Mouse (Mus musculus) A20 (cell line): ENCODE data around the gene 9930111J21Rik2.
A peak's percentile ranks its signal among the peaks of the same experiment; 100 is the strongest.
"Not testable (repeated sequence)": the region's sequence is repeated elsewhere in the genome, so short reads cannot be mapped to it uniquely, and the experiment has no call there.

Experiments
- DNase-seq: peaks from one replicate; pipeline ENCODE4 v3.0.0-alpha.2; 2011; ENCODE audit warnings: low read depth, low spot score

9930111J21Rik2 gene

DNA sequence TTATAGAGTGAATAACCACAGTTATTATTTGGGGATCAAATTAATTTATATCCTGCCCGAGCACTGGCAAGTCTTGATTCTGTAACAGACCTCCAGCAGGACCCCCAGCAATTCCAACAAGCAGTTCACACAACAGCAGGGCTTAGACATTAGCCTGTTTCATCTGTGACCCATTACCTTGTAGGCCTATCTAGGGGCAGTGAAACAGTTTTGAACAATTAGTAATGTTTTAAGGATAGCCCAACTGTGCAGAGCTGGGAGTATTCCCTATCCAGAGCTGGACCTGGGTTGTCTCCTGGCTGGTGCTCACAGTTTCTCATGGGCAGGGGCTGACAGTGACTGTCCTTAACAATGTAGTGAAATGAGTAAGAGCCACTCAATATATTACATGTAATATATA, 26.0 kb upstream of the 9930111J21Rik2 start:
- no peak for DNase-seq

DNA sequence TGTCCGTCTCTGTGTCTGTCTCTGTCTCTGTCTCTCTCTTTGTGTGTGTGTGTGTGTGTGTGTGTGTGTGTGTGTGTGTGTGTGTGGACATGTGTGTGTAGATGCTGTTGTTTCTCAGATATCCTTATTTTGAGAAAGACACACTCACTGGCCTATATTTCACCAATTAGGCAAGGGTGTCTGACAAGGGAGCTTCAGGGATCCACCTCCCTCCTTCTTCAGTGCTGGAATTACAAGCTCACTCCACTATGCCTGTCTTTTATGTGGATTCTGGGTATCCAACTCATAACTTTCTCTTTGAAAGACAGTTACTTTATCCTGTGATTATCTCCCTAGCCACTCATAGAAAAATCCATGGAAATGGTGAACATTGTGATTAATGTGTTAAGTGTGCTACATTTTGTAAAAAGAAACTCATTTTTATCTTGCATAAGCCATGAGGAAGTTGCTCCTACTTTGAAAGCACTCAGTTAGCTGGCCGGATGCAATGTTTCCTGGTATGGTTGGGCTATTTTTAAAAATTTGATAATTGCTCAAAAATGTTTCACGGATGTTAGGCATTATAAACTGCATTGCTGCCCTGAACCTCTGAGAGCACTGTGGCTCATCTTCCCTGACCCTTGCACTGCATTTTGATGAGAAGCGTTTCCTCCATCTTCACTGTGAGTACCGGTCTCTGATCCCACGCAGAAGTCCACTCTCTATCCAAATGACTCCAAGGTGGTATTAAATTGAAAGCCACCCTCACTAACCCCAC, 25.1 kb upstream of the 9930111J21Rik2 start, which contains the start of gene Ifi47:
Ifi47 (plus strand) TSS at position 587 of the 757 bp plus-strand sequence.
- DNase-seq, result not testable (repeated sequence)

DNA sequence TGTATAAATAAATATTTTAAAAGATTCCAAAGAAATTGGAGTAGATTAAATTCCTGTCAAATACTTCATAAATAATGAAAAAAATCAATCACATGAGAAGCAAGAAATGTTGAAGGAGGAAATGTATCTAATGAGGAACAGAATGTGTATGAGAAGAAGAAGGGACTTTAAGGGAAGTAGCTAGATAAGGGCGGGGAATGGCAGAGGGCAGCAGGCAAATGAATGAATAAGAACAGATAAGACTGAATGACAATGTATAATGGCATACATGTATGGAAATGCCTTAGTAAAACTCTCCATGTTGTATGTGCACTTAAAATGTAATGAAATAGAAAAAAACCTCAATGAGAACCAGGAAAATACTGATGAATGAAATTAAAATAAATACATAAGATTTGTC, 17.3 kb upstream of the 9930111J21Rik2 start:
- DNase-seq, result no peak

DNA sequence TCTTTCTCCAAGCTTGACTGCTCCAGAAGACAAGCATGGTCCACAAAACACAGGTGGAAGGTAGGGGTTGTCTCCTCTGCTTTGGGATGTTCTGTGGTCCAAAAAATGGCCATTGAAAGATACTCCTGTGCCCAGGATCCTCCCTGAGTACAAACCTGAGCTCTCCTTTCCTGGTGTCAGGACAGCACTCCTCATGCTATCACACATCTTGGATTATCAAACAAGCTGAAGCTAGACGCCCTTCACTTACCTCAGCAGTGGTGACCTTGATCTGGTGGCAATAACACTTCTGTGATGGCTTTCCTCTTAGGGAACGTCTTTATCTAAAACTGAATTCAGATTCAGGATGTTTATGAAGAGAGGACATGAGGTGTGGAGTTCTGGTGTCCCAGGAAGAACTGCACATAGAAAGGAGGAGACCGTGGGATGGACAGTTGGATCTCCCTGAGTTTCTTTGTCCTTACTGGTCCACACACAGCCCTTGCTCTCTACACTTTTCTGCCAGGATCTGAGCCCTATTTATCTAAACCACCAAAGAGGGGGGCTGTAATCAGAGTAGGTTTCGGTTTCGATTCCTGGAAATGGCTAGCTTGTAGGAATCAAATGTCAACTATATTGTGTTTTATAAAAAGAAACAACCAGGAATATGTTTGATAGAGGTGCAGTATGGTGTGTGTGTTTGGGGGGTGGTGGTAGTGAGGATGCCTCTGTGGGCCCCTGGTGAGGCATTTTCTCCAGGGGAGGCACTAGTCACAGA, 12.8 kb upstream of the 9930111J21Rik2 start, which contains the start of gene Tgtp2:
Tgtp2 (minus strand) TSS at position 494 of the 757 bp plus-strand sequence.
- not testable (repeated sequence) for DNase-seq

DNA sequence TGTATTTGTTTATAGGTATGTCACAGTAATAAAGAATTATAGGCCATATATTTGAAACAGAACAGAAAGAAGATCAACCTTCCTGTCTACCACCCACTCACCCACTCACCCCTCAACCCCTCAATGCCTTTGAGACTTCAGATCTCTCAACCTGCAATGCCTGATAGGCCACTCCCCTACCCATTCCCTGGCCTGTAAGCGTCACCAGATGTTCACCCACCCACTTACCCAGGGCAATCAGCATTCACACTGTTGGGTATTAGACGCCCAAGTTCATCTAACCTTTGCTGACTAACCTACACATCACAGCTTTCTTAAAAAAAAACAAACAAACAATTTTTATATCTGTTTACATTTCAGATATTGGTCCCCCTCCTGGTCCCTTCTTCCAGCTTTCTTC, 10.8 kb upstream of the 9930111J21Rik2 start:
- not testable (repeated sequence) for DNase-seq

DNA sequence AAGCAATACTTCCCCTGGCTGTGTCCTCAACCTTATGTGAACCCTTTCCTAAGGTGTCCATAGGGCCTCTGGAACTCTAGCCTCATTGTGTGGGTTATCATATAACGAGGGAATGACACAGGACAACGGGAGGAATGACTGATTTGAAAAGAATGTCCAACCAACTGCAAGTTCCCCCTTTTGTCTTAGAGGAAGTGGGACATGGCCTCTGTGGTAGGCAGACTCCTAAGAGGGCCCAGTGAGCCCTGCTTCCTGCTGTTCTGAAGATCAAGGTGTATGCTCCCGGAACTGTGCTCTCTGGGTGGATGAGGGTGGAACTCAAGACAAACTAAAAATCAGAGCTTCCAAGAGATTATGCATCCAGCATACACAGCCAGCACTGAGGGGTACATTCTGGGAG, 9.0 kb upstream of the 9930111J21Rik2 start:
- not testable (repeated sequence) for DNase-seq

DNA sequence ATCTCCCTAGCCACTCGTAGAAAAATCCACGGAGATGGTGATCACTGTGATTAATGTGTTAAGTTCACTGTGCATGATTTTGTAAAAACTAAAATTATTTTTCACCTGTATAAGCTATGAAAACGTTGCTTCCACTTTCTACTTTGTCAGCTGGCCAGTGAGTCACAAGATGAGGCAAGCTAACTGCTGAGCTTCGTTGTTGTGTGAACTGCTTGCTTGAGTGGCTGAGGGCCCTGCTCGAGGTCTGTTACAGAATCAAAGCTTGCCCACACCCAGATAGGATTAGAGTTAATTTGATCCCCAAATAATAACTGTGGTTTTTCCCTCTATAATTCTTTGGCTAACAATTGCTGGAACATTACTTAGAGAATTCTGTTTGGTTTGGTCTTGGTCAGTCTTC, 852 bp upstream of the 9930111J21Rik2 start:
- not testable (repeated sequence) for DNase-seq

DNA sequence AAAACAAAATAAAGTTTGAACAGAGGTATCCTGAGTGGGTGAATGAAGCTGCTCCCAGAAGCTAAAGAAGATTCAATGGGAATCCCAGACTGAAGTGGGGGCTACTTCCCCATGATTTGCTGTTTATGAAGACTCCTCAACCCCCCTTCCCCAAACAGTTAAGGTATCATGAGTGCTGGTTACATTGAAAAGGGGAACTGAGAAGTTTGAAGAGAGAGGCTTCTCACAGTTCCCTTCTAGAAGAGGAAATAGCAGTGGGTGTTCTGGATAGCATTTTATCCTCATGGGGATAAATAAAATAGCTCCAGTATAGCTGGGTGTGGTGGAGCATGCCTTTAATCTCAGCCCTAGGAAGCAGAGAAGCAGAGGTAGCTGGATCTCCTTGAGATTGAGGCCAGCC, 978 bp downstream of the 9930111J21Rik2 start:
- not testable (repeated sequence) for DNase-seq

DNA sequence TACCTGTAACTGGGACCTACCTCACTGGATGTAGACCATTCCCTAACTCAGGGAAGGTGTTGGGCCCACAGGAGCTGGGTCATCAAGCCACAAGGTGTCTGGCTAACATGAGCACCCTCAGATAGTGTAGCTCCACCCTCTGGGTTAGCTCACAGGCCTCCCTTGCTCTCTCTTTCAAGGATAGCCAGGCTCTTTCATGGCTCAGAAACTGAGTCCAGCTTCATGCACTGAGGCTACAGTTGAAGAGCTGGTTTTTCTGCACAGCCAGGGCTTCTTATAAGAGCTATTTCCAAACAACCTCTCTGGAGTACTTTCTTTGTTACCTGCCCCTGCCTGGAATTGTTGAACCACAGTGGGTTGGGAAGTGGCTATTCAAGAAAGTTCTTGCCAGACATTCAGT, 39.0 kb downstream of the 9930111J21Rik2 start:
- not testable (repeated sequence) for DNase-seq

DNA sequence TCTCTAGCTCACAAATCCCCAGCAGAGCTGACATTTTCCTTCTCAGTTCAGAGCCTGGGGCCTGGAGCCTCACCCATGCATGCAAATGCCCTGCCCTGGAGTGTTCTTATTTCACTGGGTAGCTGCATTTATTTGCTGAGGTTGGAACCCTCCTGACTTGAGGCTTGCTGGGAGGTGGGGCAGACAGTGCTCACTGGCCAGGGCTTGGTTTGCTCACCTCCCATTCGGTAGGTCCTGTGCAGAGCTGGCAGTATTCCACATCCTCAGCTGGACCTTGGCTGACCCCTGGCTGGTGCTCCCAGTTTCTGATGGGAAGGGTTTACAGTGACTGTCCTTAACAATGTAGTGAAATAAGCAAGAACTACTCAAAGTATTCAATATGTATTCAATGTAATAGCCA, 44.3 kb downstream of the 9930111J21Rik2 start:
- not testable (repeated sequence) for DNase-seq

DNA sequence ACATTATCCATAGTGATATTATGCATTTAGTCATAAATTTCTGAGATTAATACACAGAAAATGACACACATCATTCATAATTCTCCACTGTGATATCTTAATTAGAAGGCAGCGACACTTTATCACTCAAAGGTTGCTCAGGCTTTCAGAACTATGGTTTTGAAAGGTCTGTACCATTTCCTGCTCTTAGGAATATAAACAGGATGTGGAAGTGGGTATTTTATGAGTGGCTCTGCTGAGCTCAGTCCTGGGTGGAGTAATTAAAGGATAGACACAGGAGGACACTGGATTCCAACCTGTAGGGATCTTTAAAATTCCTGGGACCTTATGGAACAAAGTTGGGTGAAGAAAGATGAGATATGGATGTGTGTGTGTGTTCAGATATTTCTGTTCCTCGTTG, 44.7 kb downstream of the 9930111J21Rik2 start:
- DNase-seq, result not testable (repeated sequence)

DNA sequence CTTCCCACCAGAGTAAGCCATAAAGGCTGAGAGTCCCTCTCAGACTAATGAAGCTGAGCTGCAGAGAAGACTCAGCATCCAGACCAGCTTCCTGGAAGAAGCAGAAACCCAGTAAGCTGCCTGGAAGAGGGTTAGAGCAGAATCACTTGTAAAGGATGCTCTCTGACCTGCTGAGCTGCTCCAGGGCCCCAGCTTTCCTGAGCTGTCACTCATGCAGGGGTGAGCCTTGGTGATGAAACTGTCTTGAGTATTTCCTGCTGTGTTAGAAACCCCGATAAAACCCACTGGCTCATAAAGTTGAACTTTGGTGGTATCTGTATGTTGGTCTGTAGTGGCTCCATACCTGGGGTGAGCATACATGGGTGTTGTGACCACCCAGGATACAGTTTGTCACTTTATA, 50.6 kb downstream of the 9930111J21Rik2 start:
- not testable (repeated sequence) for DNase-seq

DNA sequence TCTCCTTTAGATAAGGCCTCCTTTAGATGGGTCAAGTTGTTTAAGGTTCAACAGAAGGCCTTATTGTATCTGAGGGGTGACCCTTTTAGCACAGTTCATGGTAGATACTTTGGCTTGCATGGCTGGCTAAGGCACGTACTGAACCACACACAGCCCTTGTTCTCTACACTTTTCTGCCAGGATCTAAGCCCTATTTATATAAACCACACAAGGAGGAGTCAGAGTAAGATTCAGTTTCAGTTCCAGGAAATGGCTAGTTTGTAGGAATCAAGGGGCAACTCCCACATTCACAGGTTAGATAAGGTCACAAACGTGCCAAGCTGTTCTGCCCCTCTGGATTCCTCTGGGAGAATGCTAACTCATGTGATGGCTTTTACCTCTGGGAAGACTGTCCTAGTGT, 57.0 kb downstream of the 9930111J21Rik2 start, which contains the start of gene Tgtp1:
Tgtp1 (minus strand) TSS at position 155 of the 400 bp plus-strand sequence.
- not testable (repeated sequence) for DNase-seq

DNA sequence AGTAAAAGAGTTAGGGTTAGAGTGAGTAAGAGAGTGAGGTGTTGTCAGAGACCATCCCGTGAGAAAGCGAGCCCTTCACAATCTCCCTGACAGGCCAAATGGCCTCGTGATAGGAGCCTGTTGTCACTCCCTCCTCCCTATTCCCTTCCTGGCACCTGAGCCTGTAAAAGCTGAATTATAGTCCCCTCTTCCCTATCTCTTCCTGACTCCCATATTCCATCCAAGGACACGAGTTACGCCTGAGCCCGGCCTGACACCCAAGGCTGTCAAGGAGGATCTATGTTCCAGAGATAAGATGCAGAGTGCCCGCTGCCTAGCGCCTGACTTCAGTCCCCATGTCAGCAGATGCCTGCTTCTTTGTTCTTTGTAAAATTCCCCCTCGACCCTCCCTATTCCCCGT, 57.7 kb downstream of the 9930111J21Rik2 start:
- DNase-seq, result not testable (repeated sequence)

DNA sequence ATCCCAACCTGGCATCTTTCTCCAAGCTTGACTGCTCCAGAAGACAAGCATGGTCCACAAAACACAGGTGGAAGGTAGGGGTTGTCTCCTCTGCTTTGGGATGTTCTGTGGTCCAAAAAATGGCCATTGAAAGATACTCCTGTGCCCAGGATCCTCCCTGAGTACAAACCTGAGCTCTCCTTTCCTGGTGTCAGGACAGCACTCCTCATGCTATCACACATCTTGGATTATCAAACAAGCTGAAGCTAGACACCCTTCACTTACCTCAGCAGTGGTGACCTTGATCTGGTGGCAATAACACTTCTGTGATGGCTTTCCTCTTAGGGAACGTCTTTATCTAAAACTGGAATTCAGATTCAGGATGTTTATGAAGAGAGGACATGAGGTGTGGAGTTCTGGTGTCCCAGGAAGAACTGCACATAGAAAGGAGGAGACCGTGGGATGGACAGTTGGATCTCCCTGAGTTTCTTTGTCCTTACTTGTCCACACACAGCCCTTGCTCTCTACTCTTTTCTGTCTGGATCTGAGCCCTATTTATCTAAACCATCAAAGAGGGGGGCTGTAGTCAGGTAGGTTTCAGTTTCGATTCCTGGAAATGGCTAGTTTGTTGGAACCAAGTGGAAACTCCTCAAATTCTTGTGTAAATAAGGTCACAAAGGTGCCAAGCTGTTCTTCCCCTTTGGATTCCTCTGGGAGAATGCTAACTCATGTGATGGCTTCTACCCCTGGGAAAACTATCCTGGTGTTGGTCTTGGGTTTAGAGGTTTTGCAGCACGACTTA, 59.1 kb downstream of the 9930111J21Rik2 start, which contains the start of gene Gm12185:
Gm12185 (minus strand) TSS at position 487 of the 781 bp plus-strand sequence.
- DNase-seq, result not testable (repeated sequence)

DNA sequence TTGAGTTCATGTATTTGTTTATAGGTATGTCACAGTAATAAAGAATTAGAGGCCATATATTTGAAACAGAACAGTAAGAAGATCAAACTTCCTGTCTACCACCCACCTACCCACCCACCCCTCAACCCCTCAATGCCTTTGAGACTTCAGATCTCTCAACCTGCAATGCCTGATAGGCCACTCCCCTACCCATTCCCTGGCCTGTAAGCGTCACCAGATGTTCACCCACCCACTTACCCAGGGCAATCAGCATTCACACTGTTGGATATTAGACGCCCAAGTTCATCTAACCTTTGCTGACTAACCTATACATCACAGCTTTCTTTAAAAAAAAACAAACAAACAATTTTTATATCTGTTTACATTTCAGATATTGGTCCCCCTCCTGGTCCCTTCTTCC, 61.1 kb downstream of the 9930111J21Rik2 start:
- not testable (repeated sequence) for DNase-seq

DNA sequence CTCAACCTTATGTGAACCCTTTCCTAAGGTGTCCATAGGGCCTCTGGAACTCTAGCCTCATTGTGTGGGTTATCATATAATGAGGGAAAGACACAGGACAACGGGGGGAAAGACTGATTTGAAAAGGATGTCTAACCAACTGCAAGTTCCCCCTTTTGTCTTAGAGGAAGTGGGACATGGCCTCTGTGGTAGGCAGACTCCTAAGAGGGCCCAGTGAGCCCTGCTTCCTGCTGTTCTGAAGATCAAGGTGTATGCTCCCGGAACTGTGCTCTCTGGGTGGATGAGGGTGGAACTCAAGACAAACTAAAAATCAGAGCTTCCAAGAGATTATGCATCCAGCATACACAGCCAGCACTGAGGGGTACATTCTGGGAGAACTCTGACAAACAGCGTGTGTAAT, 62.8 kb downstream of the 9930111J21Rik2 start:
- DNase-seq, result peak; percentile 17

DNA sequence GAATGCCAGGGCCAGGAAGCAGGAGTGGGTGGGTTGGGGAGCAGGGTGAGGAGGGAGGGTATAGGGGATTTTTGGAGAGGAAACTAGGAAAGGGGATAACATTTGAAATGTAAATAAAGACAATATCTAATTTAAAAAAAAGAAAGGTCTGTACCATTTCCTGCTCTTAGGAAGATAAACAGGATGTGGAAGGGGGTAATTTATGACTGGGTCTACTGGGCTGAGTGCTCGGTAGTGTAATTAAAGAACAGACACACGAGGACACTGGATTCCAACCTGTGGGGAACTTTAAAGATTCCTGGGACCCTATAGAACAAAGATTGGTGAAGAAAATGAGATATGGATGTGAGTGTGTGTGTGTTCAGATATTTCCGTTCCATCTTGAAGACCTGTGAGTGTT, 68.2 kb downstream of the 9930111J21Rik2 start:
- not testable (repeated sequence) for DNase-seq

DNA sequence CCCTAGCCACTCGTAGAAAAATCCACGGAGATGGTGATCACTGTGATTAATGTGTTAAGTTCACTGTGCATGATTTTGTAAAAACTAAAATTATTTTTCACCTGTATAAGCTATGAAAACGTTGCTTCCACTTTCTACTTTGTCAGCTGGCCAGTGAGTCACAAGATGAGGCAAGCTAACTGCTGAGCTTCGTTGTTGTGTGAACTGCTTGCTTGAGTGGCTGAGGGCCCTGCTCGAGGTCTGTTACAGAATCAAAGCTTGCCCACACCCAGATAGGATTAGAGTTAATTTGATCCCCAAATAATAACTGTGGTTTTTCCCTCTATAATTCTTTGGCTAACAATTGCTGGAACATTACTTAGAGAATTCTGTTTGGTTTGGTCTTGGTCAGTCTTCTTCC, 71.0 kb downstream of the 9930111J21Rik2 start:
- not testable (repeated sequence) for DNase-seq

DNA sequence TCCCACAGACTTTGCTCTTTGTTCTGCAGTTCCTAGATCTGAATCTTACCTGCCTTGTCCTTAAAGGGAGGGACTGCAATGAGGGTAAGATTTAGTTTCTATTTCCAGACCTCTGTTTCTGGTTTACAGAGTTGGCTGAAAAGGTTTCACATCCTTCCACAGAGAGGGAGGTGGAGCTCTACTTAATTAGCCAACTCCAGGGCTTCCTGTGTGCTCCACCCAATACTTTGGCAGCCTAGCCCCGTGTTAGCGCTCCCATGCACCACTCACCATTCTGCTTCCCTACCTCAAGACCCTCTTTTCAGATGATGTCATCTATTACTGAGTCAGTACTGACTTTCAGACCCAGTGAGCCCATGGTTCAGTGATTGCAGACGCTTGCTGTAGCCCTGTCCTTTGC, 71.8 kb downstream of the 9930111J21Rik2 start, which contains the start of gene 9930111J21Rik1:
9930111J21Rik1 (minus strand) TSS at position 148 of the 400 bp plus-strand sequence.
- not testable (repeated sequence) for DNase-seq

DNA sequence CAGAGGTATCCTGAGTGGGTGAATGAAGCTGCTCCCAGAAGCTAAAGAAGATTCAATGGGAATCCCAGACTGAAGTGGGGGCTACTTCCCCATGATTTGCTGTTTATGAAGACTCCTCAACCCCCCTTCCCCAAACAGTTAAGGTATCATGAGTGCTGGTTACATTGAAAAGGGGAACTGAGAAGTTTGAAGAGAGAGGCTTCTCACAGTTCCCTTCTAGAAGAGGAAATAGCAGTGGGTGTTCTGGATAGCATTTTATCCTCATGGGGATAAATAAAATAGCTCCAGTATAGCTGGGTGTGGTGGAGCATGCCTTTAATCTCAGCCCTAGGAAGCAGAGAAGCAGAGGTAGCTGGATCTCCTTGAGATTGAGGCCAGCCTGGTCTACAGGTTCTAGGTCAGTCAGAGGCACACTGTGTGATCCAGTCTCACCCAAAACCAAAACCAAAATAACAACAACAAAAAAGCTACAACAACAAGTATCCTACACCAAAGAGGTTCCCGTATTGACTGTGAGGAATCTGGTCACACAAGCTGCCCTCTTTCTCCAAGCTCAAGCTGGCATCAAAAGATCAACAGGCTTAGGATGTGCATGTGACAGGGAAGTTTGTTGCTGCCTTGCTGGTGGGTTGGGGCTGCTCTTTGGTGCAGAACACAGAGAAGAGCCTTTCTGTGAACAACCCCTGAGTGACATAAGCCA, 72.7 kb downstream of the 9930111J21Rik2 start, which contains the start of gene Olfr56:
Olfr56 (plus strand) TSS at position 650 of the 700 bp plus-strand sequence.
- DNase-seq, result not testable (repeated sequence)
